Mouse (Mus musculus) hindbrain, embryonic 13.5 days (tissue): ENCODE measurements at regions not wholly inside any gene's neighbourhood (a gene's known extent, or its start where the extent isn't known, plus 50 kb on each side); places are given as distances from the start of the nearest gene placed in this dataset.
A peak's percentile ranks its signal among the peaks of the same experiment; 100 is the strongest.

Experiments
- ATAC-seq: fragments of 200-750 bp; cut with Nextera tagmentation; 2 replicates; pipeline ENCODE4 v1.8.0; 2017; ENCODE audit warnings: moderate TSS enrichment; ENCODE audit not compliant: low FRiP score
- H3K27ac ChIP-seq: fragments of 300-500 bp; sonication (generic); 2 replicates; pipeline ENCODE4 v1.5.1; 2015; ENCODE audit warnings: inconsistent platforms, mild to moderate bottlenecking, moderate library complexity
- H3K27me3 ChIP-seq: fragments of 300-500 bp; sonication (generic); 2 replicates; pipeline ENCODE4 v1.6.1; 2015; ENCODE audit warnings: mild to moderate bottlenecking, inconsistent platforms
- H3K36me3 ChIP-seq: fragments of 300-500 bp; sonication (generic); 2 replicates; pipeline ENCODE4 v1.6.1; 2015; ENCODE audit warnings: mild to moderate bottlenecking, inconsistent platforms
- H3K4me1 ChIP-seq: fragments of 300-500 bp; sonication (generic); replicated peaks from 2 replicates; pipeline ENCODE4 v1.6.1; 2015; ENCODE audit warnings: inconsistent platforms
- H3K4me2 ChIP-seq: fragments of 300-500 bp; sonication (generic); 2 replicates; pipeline ENCODE4 v1.6.1; 2015; ENCODE audit warnings: inconsistent platforms, mild to moderate bottlenecking, moderate library complexity
- H3K4me3 ChIP-seq: fragments of 300-500 bp; sonication (generic); 2 replicates; pipeline ENCODE4 v1.5.1; 2015; ENCODE audit warnings: mild to moderate bottlenecking, inconsistent platforms
- H3K9ac ChIP-seq: fragments of 300-500 bp; sonication (generic); 2 replicates; pipeline ENCODE4 v1.6.1; 2015; ENCODE audit warnings: mild to moderate bottlenecking, inconsistent platforms
- H3K9me3 ChIP-seq: fragments of 300-500 bp; sonication (generic); 2 replicates; pipeline ENCODE4 v1.6.1; 2016; ENCODE audit warnings: inconsistent platforms
- WGBS: fragments of 180-500 bp; shearing (Covaris S2); methylation state at CpG from one replicate; pipeline ENCODE4 v1.1.7; 2015; 5-methylcytosine and 5-hydroxymethylcytosine counted together

GRCm38 (mm10) chr19:56054186-56054585, 232.8 kb upstream of the Habp2 start:
- Histone ChIP-seq H3K27me3 (peaks cover 6% of the 10 kb centered on the region; the same call in 1 of the 2 replicates), H3K36me3 (no peaks in the 10 kb centered on the region), H3K9me3 (no peaks in the 10 kb centered on the region), H3K27ac (no peak overlapping the region), H3K4me1 (no peaks in the 10 kb centered on the region), H3K4me3 (no peak overlapping the region), H3K9ac (no peak overlapping the region), H3K4me2 (no peak overlapping the region)
- WGBS: 93% methylated on average over 8 of the region's 8 CpGs
- no peak for ATAC-seq

GRCm38 (mm10) chr19:56056397-56056796, 230.5 kb upstream of the Habp2 start:
- H3K9me3 ChIP-seq: no peaks in the 10 kb centered on the region
- H3K9ac ChIP-seq: no peak overlapping the region

DNA sequence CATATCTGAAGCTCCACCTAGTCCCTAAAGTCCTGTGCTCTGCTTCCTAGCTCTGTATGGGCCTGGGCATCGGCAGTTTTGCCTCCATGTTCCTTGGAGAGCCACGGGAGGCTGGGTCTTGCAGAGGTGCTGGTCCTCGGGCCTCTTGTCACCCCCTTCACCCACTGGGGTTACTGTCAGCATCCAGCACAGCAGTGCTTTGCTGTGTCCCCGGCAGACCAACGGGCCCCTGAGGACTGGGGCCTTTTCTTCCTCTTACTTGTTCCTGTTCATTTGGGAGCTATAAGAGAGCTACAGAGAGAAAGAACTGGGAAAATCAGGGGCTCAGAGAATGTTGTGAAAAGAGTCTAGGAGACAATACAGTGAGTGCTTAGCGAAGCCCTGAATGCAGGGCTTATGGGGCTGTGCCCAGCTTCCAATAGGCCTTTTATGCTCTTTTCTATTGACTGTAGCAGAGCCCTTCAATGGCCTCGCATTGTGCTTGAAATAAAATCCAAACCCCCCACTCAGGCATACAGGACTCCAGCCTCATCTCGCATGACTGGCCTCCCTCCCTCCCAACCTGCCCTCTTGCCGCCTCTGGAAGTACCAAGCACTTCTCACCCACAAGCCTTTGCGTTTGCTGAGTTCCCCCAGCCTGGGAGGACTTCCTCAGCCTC, 224.9 kb upstream of the Habp2 start:
- Histone ChIP-seq H3K4me3 (no peak overlapping the region), H3K27ac (peak overlapping the region; percentile 84), H3K4me2 (no peak overlapping the region), H3K27me3 (peaks cover 23% of the 10 kb centered on the region), H3K36me3 (no peaks in the 10 kb centered on the region), H3K9me3 (no peaks in the 10 kb centered on the region), H3K4me1 (peaks cover 12% of the 10 kb centered on the region), H3K9ac (no peak overlapping the region)
- WGBS: 13% methylated on average over 10 of the region's 10 CpGs
- peak; percentile 78 for ATAC-seq

More at GRCm38 (mm10) chr19:56056397-56056796, 230.5 kb upstream of the Habp2 start:
- Histone ChIP-seq H3K27ac (no peak overlapping the region), H3K27me3 (peaks cover 9% of the 10 kb centered on the region; the same call in 1 of the 2 replicates), H3K4me3 (no peak overlapping the region), H3K36me3 (no peaks in the 10 kb centered on the region), H3K4me2 (no peak overlapping the region), H3K4me1 (no peaks in the 10 kb centered on the region)
- ATAC-seq: no peak
- 86% methylated on average over 6 of the region's 6 CpGs for WGBS

GRCm38 (mm10) chr19:56063099-56063498, 223.8 kb upstream of the Habp2 start:
- no peak for ATAC-seq
- Histone ChIP-seq H3K9me3 (no peaks in the 10 kb centered on the region), H3K9ac (no peak overlapping the region), H3K4me3 (no peak overlapping the region), H3K27me3 (peaks cover 23% of the 10 kb centered on the region), H3K36me3 (no peaks in the 10 kb centered on the region), H3K4me2 (no peak overlapping the region), H3K4me1 (peaks cover 12% of the 10 kb centered on the region), H3K27ac (no peak overlapping the region)
- WGBS: 50% methylated on average over 5 of the region's 5 CpGs

GRCm38 (mm10) chr19:56065730-56066129, 221.2 kb upstream of the Habp2 start:
- ATAC-seq: no peak
- Histone ChIP-seq H3K27ac (no peak overlapping the region), H3K9me3 (no peaks in the 10 kb centered on the region), H3K4me1 (peaks cover 20% of the 10 kb centered on the region), H3K27me3 (peaks cover 27% of the 10 kb centered on the region), H3K4me2 (no peak overlapping the region), H3K9ac (no peak overlapping the region), H3K4me3 (no peak overlapping the region), H3K36me3 (no peaks in the 10 kb centered on the region)
- 71% methylated on average over 6 of the region's 6 CpGs for WGBS

DNA sequence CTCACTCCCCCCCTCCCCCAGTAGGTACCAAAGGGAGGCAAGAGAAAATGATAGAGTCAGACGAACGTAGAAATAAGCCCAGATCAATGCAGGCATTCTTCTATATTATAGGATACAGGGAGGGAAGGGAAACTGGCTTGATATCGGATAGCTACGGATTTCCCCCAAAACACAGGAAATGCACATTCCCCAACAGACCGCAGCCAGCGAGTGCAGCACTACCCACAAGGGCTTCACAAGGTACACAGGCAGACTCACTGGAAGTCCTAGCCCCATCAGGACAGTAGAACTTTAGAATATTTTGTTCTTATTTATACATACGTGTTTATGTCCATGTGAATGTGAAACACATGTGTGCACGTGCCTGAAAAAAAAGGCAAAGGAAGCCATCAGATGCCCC, 218.8 kb upstream of the Habp2 start:
- Histone ChIP-seq H3K36me3 (no peaks in the 10 kb centered on the region), H3K4me1 (peaks cover 8% of the 10 kb centered on the region), H3K4me3 (no peak overlapping the region), H3K27me3 (peaks cover 23% of the 10 kb centered on the region; the same call in 1 of the 2 replicates), H3K27ac (no peak overlapping the region), H3K9me3 (no peaks in the 10 kb centered on the region), H3K9ac (no peak overlapping the region), H3K4me2 (no peak overlapping the region)
- ATAC-seq: no peak
- 82% methylated on average over 8 of the region's 8 CpGs for WGBS

GRCm38 (mm10) chr19:56068854-56069253, 218.1 kb upstream of the Habp2 start:
- no peak for ATAC-seq
- H3K4me2 ChIP-seq: peak overlapping the region; percentile 17; the same call in 1 of the 2 replicates

DNA sequence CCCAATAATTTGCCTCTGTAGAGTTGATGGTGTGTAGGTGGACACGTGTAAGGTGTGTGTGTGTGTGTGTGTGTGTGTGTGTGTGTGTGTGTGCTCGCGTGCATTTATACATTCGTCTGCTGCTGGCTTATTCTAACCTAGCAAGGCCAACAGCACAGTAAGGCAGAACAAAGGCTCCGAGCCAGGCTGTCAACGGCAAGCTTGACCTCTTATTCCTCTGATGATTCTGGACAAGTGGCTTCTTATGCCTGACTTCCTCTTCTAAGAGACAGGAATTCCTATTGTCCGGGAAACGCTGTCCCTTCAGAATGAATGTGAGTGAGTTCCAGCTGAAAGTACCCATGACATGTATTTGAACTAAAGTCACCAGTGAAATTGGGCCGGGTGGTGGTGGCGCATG, 217.7 kb upstream of the Habp2 start:
- Histone ChIP-seq H3K4me2 (no peak overlapping the region), H3K9me3 (no peaks in the 10 kb centered on the region), H3K36me3 (no peaks in the 10 kb centered on the region), H3K27ac (no peak overlapping the region), H3K4me3 (no peak overlapping the region), H3K27me3 (peaks cover 18% of the 10 kb centered on the region; the same call in 1 of the 2 replicates), H3K4me1 (peaks cover 8% of the 10 kb centered on the region), H3K9ac (no peak overlapping the region; the same call in 1 of the 2 replicates)
- 15% methylated on average over 10 of the region's 10 CpGs for WGBS
- ATAC-seq: no peak

More at GRCm38 (mm10) chr19:56068854-56069253, 218.1 kb upstream of the Habp2 start:
- Histone ChIP-seq H3K36me3 (no peaks in the 10 kb centered on the region), H3K9ac (no peak overlapping the region; the same call in 1 of the 2 replicates), H3K4me1 (peaks cover 8% of the 10 kb centered on the region), H3K4me3 (no peak overlapping the region), H3K27me3 (peaks cover 18% of the 10 kb centered on the region; the same call in 1 of the 2 replicates), H3K9me3 (no peaks in the 10 kb centered on the region), H3K27ac (no peak overlapping the region)
- WGBS: 45% methylated on average over 12 of the region's 12 CpGs

DNA sequence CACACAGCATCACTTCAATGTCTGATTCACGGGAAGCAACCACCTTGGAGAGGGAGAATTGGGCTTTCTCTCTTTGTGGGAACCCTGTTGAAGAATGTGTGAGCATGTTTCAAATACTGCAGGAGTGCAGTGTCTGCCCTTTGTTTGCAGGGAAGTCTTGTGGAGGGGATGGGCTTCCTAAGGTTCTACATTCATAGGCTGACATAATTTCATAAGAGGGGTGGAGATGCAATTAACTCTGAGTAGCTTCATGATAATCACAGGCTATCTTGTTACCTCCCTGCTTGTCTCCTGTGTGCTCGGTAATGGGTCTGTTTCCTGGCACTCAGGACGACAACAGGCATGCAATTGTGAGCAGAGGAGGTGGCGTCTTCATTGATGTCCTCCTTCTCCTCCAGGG, 215.6 kb upstream of the Habp2 start:
- WGBS: 54% methylated on average over 4 of the region's 4 CpGs
- no peak overlapping the region for H3K27ac ChIP-seq
- H3K4me2 ChIP-seq: no peak overlapping the region
- no peak for ATAC-seq
- no peak overlapping the region for H3K4me3 ChIP-seq
- H3K9ac ChIP-seq: no peak overlapping the region
- H3K4me1 ChIP-seq: peaks cover 8% of the 10 kb centered on the region
- H3K27me3 ChIP-seq: peaks cover 18% of the 10 kb centered on the region; the same call in 1 of the 2 replicates
- H3K36me3 ChIP-seq: no peaks in the 10 kb centered on the region
- no peaks in the 10 kb centered on the region for H3K9me3 ChIP-seq

DNA sequence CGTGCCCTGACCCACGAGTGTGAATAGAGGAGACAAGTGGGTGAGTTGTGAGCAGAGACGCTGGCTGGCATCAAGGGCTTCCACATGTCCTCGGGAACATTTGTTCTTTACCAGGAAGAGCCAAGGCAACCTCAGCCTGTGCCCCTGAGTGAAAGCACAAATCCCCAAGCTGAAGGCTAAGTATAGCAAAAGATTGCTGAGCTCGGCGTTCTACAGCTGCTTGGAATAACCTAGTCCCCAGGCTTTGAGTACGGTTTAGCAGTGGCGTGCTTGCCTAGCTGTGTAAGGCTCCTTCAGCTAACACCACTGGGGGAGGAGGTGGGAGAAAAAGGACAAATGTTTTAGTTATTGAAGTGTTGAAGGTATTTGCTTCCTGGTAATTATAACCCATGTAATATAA, 210.8 kb upstream of the Habp2 start:
- WGBS: 88% methylated on average over 8 of the region's 8 CpGs
- no peak overlapping the region for H3K4me2 ChIP-seq

DNA sequence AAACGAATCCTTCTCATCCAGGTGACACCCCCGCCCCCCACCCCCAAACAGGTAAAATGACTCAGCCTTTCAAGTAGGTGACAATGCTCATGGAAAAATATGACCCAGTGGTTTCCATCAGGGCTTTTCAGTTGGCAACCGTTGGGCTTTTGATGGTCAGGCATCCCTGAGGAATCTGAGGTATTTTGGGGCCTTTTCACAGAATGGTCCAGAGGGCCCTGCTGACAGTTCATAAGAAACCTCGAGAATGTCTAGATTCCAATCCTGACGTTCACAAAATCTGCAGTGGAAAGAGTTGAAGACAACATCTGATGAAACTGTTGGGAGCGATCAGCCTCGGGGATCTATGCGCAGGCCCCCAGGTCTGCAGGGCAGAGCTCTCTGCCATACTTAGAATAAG, 209.4 kb upstream of the Habp2 start:
- Histone ChIP-seq H3K9me3 (no peaks in the 10 kb centered on the region), H3K27ac (no peak overlapping the region), H3K36me3 (no peaks in the 10 kb centered on the region), H3K4me2 (no peak overlapping the region), H3K4me1 (no peaks in the 10 kb centered on the region), H3K9ac (no peak overlapping the region), H3K27me3 (0 out of 2 replicates have a peak, but pooled peaks cover 9% of the 10 kb centered on the region), H3K4me3 (no peak overlapping the region)
- ATAC-seq: no peak
- 83% methylated on average over 8 of the region's 8 CpGs for WGBS

More for the DNA sequence above, 210.8 kb upstream of the Habp2 start:
- H3K9ac ChIP-seq: no peak overlapping the region
- no peak overlapping the region for H3K4me3 ChIP-seq
- 0 out of 2 replicates have a peak, but pooled peaks cover 14% of the 10 kb centered on the region for H3K27me3 ChIP-seq
- H3K9me3 ChIP-seq: no peaks in the 10 kb centered on the region
- H3K4me1 ChIP-seq: no peaks in the 10 kb centered on the region
- H3K36me3 ChIP-seq: no peaks in the 10 kb centered on the region
- H3K27ac ChIP-seq: no peak overlapping the region
- no peak for ATAC-seq

GRCm38 (mm10) chr19:56086413-56087083, 200.4 kb upstream of the Habp2 start:
- H3K4me1 ChIP-seq: no peaks in the 10 kb centered on the region
- no peak overlapping the region for H3K27ac ChIP-seq
- ATAC-seq: no peak
- H3K9me3 ChIP-seq: peaks cover 14% of the 10 kb centered on the region
- 90% methylated on average over 7 of the region's 7 CpGs for WGBS
- H3K9ac ChIP-seq: no peak overlapping the region
- no peak overlapping the region for H3K4me2 ChIP-seq
- no peak overlapping the region for H3K4me3 ChIP-seq
- H3K27me3 ChIP-seq: no peaks in the 10 kb centered on the region
- H3K36me3 ChIP-seq: no peaks in the 10 kb centered on the region
